In the genomic region with DNA sequence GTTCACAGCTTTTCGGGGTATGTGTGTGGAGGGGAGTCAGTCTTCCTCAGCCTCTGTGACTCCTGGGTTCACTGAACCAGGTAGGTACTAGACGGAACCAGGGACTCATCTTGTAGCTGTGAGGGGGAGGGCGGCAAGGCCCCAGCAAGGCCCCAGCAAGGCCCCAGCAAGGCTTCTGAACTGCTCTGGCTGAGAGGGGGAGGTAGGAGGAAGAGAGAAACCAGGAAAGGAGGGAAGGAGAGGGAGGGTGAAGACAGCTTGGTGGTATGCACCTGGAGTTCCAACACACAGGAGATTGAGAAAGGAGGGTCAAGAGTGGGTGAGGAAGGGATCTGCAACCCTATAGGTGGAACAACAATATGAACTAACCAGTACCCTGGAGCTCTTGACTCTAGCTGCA, we compare ENCODE assay signal across 8 mouse cellular contexts. TPM values are rescaled to one million over a fixed set of nuclear protein-coding genes. Genes with fewer than 3 reads are reported as not detected.
DNase-seq lines count a peak whose midpoint lies in the region; ATAC-seq and TF ChIP-seq lines count a peak whose summit lies in the region.

No protein-coding gene starts in this region.

- ATAC-seq in frontal cortex, adult (ENCODE audit: low TSS enrichment), result peak; percentile 44
- peak; percentile 16; the same call in 1 of the 2 replicates for ATAC-seq in lung, embryonic 14.5 days (ENCODE audit: insufficient read depth)
- ATAC-seq in heart, embryonic 15.5 days (replicated peaks; ENCODE audit: insufficient number of reproducible peaks, insufficient read depth, low FRiP score, low read depth), result peak; percentile 32; the same call in 1 of the 2 replicates

- H3K27ac ChIP-seq in lung, embryonic 14.5 days (ENCODE audit: low read depth), result peak overlapping the region; percentile 80
- peak overlapping the region; percentile 76 for H3K27ac ChIP-seq in heart, embryonic 15.5 days
- peak overlapping the region; percentile 73 for H3K27ac ChIP-seq in macrophage

- H3K79me2 ChIP-seq in macrophage (ENCODE audit: inconsistent target), result peaks cover 66% of the 10 kb centered on the region

- H3K4me1 ChIP-seq in lung, embryonic 14.5 days (ENCODE audit: insufficient read depth), result no peaks in the 10 kb centered on the region
- peaks cover 18% of the 10 kb centered on the region for H3K4me1 ChIP-seq in heart, embryonic 15.5 days (replicated peaks)

- no peaks in the 10 kb centered on the region for H3K9me3 ChIP-seq in lung, embryonic 14.5 days (ENCODE audit: low read depth, low read length)
- H3K9me3 ChIP-seq in heart, embryonic 15.5 days (replicated peaks), result no peaks in the 10 kb centered on the region

- DNase-seq in frontal cortex, postnatal 10 days (ENCODE audit: low spot score in 2 of 2), result no peak
- DNase-seq in lung, embryonic 14.5 days, result no peak
- DNase-seq in lung, postnatal 25 days (ENCODE audit: low spot score), result no peak
- DNase-seq in layer of hippocampus, adult 18-20 months (ENCODE audit: low spot score in 2 of 2), result no peak
- no peak for DNase-seq in left cerebral cortex, adult 18-20 months (ENCODE audit: low spot score in 2 of 2)

- peaks cover 36% of the 10 kb centered on the region for H3K36me3 ChIP-seq in lung, embryonic 14.5 days (ENCODE audit: insufficient read depth)
- peaks cover 18% of the 10 kb centered on the region for H3K36me3 ChIP-seq in heart, embryonic 15.5 days
- H3K36me3 ChIP-seq in macrophage (ENCODE audit: inconsistent target), result peaks cover 6% of the 10 kb centered on the region

- H3K9ac ChIP-seq in lung, embryonic 14.5 days, result no peak overlapping the region
- no peak overlapping the region for H3K9ac ChIP-seq in heart, embryonic 15.5 days

- H3K27me3 ChIP-seq in lung, embryonic 14.5 days (ENCODE audit: insufficient read depth, low read length), result no peaks in the 10 kb centered on the region
- H3K27me3 ChIP-seq in heart, embryonic 15.5 days, result no peaks in the 10 kb centered on the region

- WGBS in lung, embryonic 14.5 days, result 63% methylated on average over 3 of the region's 3 CpGs
- WGBS in heart, embryonic 15.5 days, result 80% methylated on average over 3 of the region's 3 CpGs
- WGBS in macrophage (ENCODE audit: missing documents), result 72% methylated on average over 3 of the region's 3 CpGs

- H3K4me2 ChIP-seq in lung, embryonic 14.5 days, result peak overlapping the region; percentile 13; the same call in 1 of the 2 replicates
- H3K4me2 ChIP-seq in heart, embryonic 15.5 days, result no peak overlapping the region

- no peak overlapping the region for H3K4me3 ChIP-seq in lung, embryonic 14.5 days (ENCODE audit: low read depth, low read length)
- no peak overlapping the region for H3K4me3 ChIP-seq in heart, embryonic 15.5 days
- H3K4me3 ChIP-seq in macrophage (ENCODE audit: inconsistent target), result no peak overlapping the region

- no peak for TF ChIP-seq CTCF in lung, embryonic 14.5 days (IDR thresholded peaks at IDR 0.05; ENCODE audit: low read depth)

RNA-seq across cellular contexts. Expression of a gene that starts 9.3 kb away (rescaled TPM):
- 18.7 and 21.5 TPM in 2 replicates for polyA plus RNA-seq in lung, embryonic 14.5 days (2014; fragmentation: Nextera tagmentation; extraction: Ambion mirVana)
- polyA plus RNA-seq in heart, embryonic 15.5 days (2015; fragmentation: Nextera tagmentation; extraction: Ambion mirVana), result 35.3 and 37.7 TPM in 2 replicates
- 10 to 100 TPM in 24 of 26 experiments, 1 to 10 TPM in 2; 4.9 to 44.5 (median 23.9) TPM for total RNA-seq in macrophage (2018; cell fraction: chromatin; rRNA removed)
- total RNA-seq in macrophage (2018; cell fraction: cytosol; rRNA removed), result 10 to 100 TPM; 12.3 to 18.8 (median 15.3) TPM
- 10 to 100 TPM in 21 of 26 experiments, 1 to 10 TPM in 5; 7.5 to 31.9 (median 17.7) TPM for total RNA-seq in macrophage (2018; cell fraction: nucleus; rRNA removed)
- 10.3 to 16.8 TPM (median 14.7 TPM) in 3 replicates for polyA plus RNA-seq in macrophage (2018)
- 10 to 100 TPM; 15.3 to 22.4 TPM for total RNA-seq in layer of hippocampus, adult 18-20 months (2021)
- total RNA-seq in left cerebral cortex, adult 18-20 months (2021), result 10 to 100 TPM; 19.4 to 21.3 TPM

RNA-seq across cellular contexts. Expression of a gene that starts 9.8 kb away (rescaled TPM):
- 89.4 and 97.0 TPM in 2 replicates for polyA plus RNA-seq in lung, embryonic 14.5 days (2014; fragmentation: Nextera tagmentation; extraction: Ambion mirVana)
- 113 and 129 TPM in 2 replicates for polyA plus RNA-seq in heart, embryonic 15.5 days (2015; fragmentation: Nextera tagmentation; extraction: Ambion mirVana)
- total RNA-seq in macrophage (2018; cell fraction: chromatin; rRNA removed), result 10 to 100 TPM in 20 of 26 experiments, 1 to 10 TPM in 6; 4.6 to 47.7 (median 18.7) TPM
- 100 to 1,000 TPM in 20 of 26 experiments, 10 to 100 TPM in 6; 79.9 to 168 (median 109) TPM for total RNA-seq in macrophage (2018; cell fraction: cytosol; rRNA removed)
- total RNA-seq in macrophage (2018; cell fraction: nucleus; rRNA removed), result 10 to 100 TPM; 15.5 to 79.1 (median 41.2) TPM
- polyA plus RNA-seq in macrophage (2018), result 118 to 154 TPM (median 126 TPM) in 3 replicates
- 10 to 100 TPM; 78.2 to 82.4 TPM for total RNA-seq in layer of hippocampus, adult 18-20 months (2021)
- total RNA-seq in left cerebral cortex, adult 18-20 months (2021), result 10 to 100 TPM; 90.5 to 91.4 TPM
